Mouse (Mus musculus): ENCODE results near the gene Dcp1a. TPM values are rescaled to one million over a fixed set of nuclear protein-coding genes. Genes with fewer than 3 reads are reported as not detected.
A peak's percentile ranks its signal among the peaks of the same experiment; 100 is the strongest.

Gene Dcp1a
- polyA plus RNA-seq, 1 experiment from 2014 or later: 24.2 TPM

- Histone ChIP-seq H3K36me3 (ENCODE audit: control insufficient read depth, insufficient read depth, low read length) (no peaks in the 10 kb centered on the region), H3K9ac (ENCODE audit: low read length) (peak overlapping the region; percentile 86), H3K4me2 (ENCODE audit: low read depth, low read length) (peak overlapping the region; percentile 96), H3K27me3 (ENCODE audit: control insufficient read depth, insufficient read depth, low read length) (no peaks in the 10 kb centered on the region), H3K4me3 (replicated peaks; ENCODE audit: low read length) (peak overlapping the region; percentile 90), H3K27ac (ENCODE audit: low read length) (peak overlapping the region; percentile 96), H3K9me3 (replicated peaks; ENCODE audit: control insufficient read depth, low read length) (no peaks in the 10 kb centered on the region), H3K4me1 (ENCODE audit: control insufficient read depth, insufficient read depth, low read length) (peaks cover 36% of the 10 kb centered on the region)
- WGBS: under 1% methylated on average over 10 of the region's 10 CpGs
- peak; percentile 11; the same call in 1 of the 2 replicates for ATAC-seq (ENCODE audit: insufficient read depth, low FRiP score)
Measured at GRCm38 (mm10) chr14:30549777-30550149, 70.4 kb downstream of the Dcp1a start.

GRCm38 (mm10) chr14:30550232-30551070, 71.1 kb downstream of the Dcp1a start:
- no peak for ATAC-seq (ENCODE audit: insufficient read depth, low FRiP score)
- Histone ChIP-seq H3K9me3 (replicated peaks; ENCODE audit: control insufficient read depth, low read length) (no peaks in the 10 kb centered on the region), H3K4me1 (ENCODE audit: control insufficient read depth, insufficient read depth, low read length) (peaks cover 36% of the 10 kb centered on the region), H3K27ac (ENCODE audit: low read length) (peak overlapping the region; percentile 96; the same call in 1 of the 2 replicates), H3K4me2 (ENCODE audit: low read depth, low read length) (peak overlapping the region; percentile 96), H3K9ac (ENCODE audit: low read length) (peak overlapping the region; percentile 86), H3K27me3 (ENCODE audit: control insufficient read depth, insufficient read depth, low read length) (no peaks in the 10 kb centered on the region), H3K4me3 (replicated peaks; ENCODE audit: low read length) (peak overlapping the region; percentile 90), H3K36me3 (ENCODE audit: control insufficient read depth, insufficient read depth, low read length) (no peaks in the 10 kb centered on the region)
- 25% methylated on average over 8 of the region's 8 CpGs for WGBS

- peaks cover 36% of the 10 kb centered on the region for H3K4me1 ChIP-seq (ENCODE audit: control insufficient read depth, insufficient read depth, low read length)
- no peak for ATAC-seq (ENCODE audit: insufficient read depth, low FRiP score)
- H3K9me3 ChIP-seq (replicated peaks; ENCODE audit: control insufficient read depth, low read length): no peaks in the 10 kb centered on the region
- H3K27me3 ChIP-seq (ENCODE audit: control insufficient read depth, insufficient read depth, low read length): no peaks in the 10 kb centered on the region
- peak overlapping the region; percentile 96 for H3K4me2 ChIP-seq (ENCODE audit: low read depth, low read length)
- 0 out of 2 replicates have a peak, but pooled peaks cover 3% of the 10 kb centered on the region for H3K36me3 ChIP-seq (ENCODE audit: control insufficient read depth, insufficient read depth, low read length)
- H3K27ac ChIP-seq (ENCODE audit: low read length): no peak overlapping the region
- peak overlapping the region; percentile 90 for H3K4me3 ChIP-seq (replicated peaks; ENCODE audit: low read length)
- 49% methylated on average over 5 of the region's 5 CpGs for WGBS
- H3K9ac ChIP-seq (ENCODE audit: low read length): 0 out of 2 replicates have a peak overlapping the region, but pooled peaks have one; percentile 50
Measured at GRCm38 (mm10) chr14:30551509-30551908, 72.2 kb downstream of the Dcp1a start.

- Histone ChIP-seq H3K27ac (ENCODE audit: low read length) (no peak overlapping the region), H3K9ac (ENCODE audit: low read length) (no peak overlapping the region), H3K4me1 (ENCODE audit: control insufficient read depth, insufficient read depth, low read length) (peaks cover 36% of the 10 kb centered on the region), H3K27me3 (ENCODE audit: control insufficient read depth, insufficient read depth, low read length) (no peaks in the 10 kb centered on the region), H3K4me2 (ENCODE audit: low read depth, low read length) (no peak overlapping the region), H3K9me3 (replicated peaks; ENCODE audit: control insufficient read depth, low read length) (no peaks in the 10 kb centered on the region), H3K4me3 (replicated peaks; ENCODE audit: low read length) (no peak overlapping the region), H3K36me3 (ENCODE audit: control insufficient read depth, insufficient read depth, low read length) (0 out of 2 replicates have a peak, but pooled peaks cover 5% of the 10 kb centered on the region)
- no peak for ATAC-seq (ENCODE audit: insufficient read depth, low FRiP score)
- 81% methylated on average over 2 of the region's 2 CpGs for WGBS
Measured at GRCm38 (mm10) chr14:30551981-30552380, 72.6 kb downstream of the Dcp1a start.

GRCm38 (mm10) chr14:30553185-30553584, 73.8 kb downstream of the Dcp1a start:
- no peak overlapping the region for H3K27ac ChIP-seq (ENCODE audit: low read length)
- ATAC-seq (ENCODE audit: insufficient read depth, low FRiP score): no peak

GRCm38 (mm10) chr14:30556651-30557050, 77.3 kb downstream of the Dcp1a start:
- Histone ChIP-seq H3K36me3 (ENCODE audit: control insufficient read depth, insufficient read depth, low read length) (peaks cover 21% of the 10 kb centered on the region; the same call in 1 of the 2 replicates), H3K9me3 (replicated peaks; ENCODE audit: control insufficient read depth, low read length) (no peaks in the 10 kb centered on the region), H3K9ac (ENCODE audit: low read length) (no peak overlapping the region), H3K4me1 (ENCODE audit: control insufficient read depth, insufficient read depth, low read length) (peaks cover 22% of the 10 kb centered on the region), H3K27ac (ENCODE audit: low read length) (no peak overlapping the region), H3K4me2 (ENCODE audit: low read depth, low read length) (no peak overlapping the region), H3K27me3 (ENCODE audit: control insufficient read depth, insufficient read depth, low read length) (no peaks in the 10 kb centered on the region), H3K4me3 (replicated peaks; ENCODE audit: low read length) (no peak overlapping the region)
- no peak for ATAC-seq (ENCODE audit: insufficient read depth, low FRiP score)
- 71% methylated on average over 2 of the region's 2 CpGs for WGBS

More at GRCm38 (mm10) chr14:30553185-30553584, 73.8 kb downstream of the Dcp1a start:
- Histone ChIP-seq H3K4me2 (ENCODE audit: low read depth, low read length) (no peak overlapping the region), H3K4me3 (replicated peaks; ENCODE audit: low read length) (no peak overlapping the region), H3K9me3 (replicated peaks; ENCODE audit: control insufficient read depth, low read length) (no peaks in the 10 kb centered on the region), H3K9ac (ENCODE audit: low read length) (no peak overlapping the region), H3K4me1 (ENCODE audit: control insufficient read depth, insufficient read depth, low read length) (peaks cover 37% of the 10 kb centered on the region), H3K27me3 (ENCODE audit: control insufficient read depth, insufficient read depth, low read length) (no peaks in the 10 kb centered on the region), H3K36me3 (ENCODE audit: control insufficient read depth, insufficient read depth, low read length) (0 out of 2 replicates have a peak, but pooled peaks cover 8% of the 10 kb centered on the region)
- WGBS: 85% methylated on average over 4 of the region's 4 CpGs

GRCm38 (mm10) chr14:30557730-30558129, 78.4 kb downstream of the Dcp1a start:
- Histone ChIP-seq H3K4me3 (replicated peaks; ENCODE audit: low read length) (no peak overlapping the region), H3K27ac (ENCODE audit: low read length) (peak overlapping the region; percentile 57)
- ATAC-seq (ENCODE audit: insufficient read depth, low FRiP score): no peak

GRCm38 (mm10) chr14:30559321-30559850, 80.1 kb downstream of the Dcp1a start:
- Histone ChIP-seq H3K27me3 (ENCODE audit: control insufficient read depth, insufficient read depth, low read length) (no peaks in the 10 kb centered on the region), H3K27ac (ENCODE audit: low read length) (no peak overlapping the region), H3K4me1 (ENCODE audit: control insufficient read depth, insufficient read depth, low read length) (peaks cover 14% of the 10 kb centered on the region), H3K9me3 (replicated peaks; ENCODE audit: control insufficient read depth, low read length) (no peaks in the 10 kb centered on the region), H3K9ac (ENCODE audit: low read length) (no peak overlapping the region), H3K36me3 (ENCODE audit: control insufficient read depth, insufficient read depth, low read length) (peaks cover 24% of the 10 kb centered on the region; the same call in 1 of the 2 replicates), H3K4me2 (ENCODE audit: low read depth, low read length) (no peak overlapping the region), H3K4me3 (replicated peaks; ENCODE audit: low read length) (no peak overlapping the region)
- no peak for ATAC-seq (ENCODE audit: insufficient read depth, low FRiP score)
- 83% methylated on average over 17 of the region's 17 CpGs for WGBS

More at GRCm38 (mm10) chr14:30557730-30558129, 78.4 kb downstream of the Dcp1a start:
- H3K27me3 ChIP-seq (ENCODE audit: control insufficient read depth, insufficient read depth, low read length): no peaks in the 10 kb centered on the region
- H3K9me3 ChIP-seq (replicated peaks; ENCODE audit: control insufficient read depth, low read length): no peaks in the 10 kb centered on the region
- no peak overlapping the region for H3K4me2 ChIP-seq (ENCODE audit: low read depth, low read length)
- peaks cover 14% of the 10 kb centered on the region for H3K4me1 ChIP-seq (ENCODE audit: control insufficient read depth, insufficient read depth, low read length)
- peak overlapping the region; percentile 12; the same call in 1 of the 2 replicates for H3K9ac ChIP-seq (ENCODE audit: low read length)
- H3K36me3 ChIP-seq (ENCODE audit: control insufficient read depth, insufficient read depth, low read length): peaks cover 21% of the 10 kb centered on the region; the same call in 1 of the 2 replicates
- 70% methylated on average over 9 of the region's 9 CpGs for WGBS

All from stomach, embryonic 16.5 days (tissue).